In the genomic region with DNA sequence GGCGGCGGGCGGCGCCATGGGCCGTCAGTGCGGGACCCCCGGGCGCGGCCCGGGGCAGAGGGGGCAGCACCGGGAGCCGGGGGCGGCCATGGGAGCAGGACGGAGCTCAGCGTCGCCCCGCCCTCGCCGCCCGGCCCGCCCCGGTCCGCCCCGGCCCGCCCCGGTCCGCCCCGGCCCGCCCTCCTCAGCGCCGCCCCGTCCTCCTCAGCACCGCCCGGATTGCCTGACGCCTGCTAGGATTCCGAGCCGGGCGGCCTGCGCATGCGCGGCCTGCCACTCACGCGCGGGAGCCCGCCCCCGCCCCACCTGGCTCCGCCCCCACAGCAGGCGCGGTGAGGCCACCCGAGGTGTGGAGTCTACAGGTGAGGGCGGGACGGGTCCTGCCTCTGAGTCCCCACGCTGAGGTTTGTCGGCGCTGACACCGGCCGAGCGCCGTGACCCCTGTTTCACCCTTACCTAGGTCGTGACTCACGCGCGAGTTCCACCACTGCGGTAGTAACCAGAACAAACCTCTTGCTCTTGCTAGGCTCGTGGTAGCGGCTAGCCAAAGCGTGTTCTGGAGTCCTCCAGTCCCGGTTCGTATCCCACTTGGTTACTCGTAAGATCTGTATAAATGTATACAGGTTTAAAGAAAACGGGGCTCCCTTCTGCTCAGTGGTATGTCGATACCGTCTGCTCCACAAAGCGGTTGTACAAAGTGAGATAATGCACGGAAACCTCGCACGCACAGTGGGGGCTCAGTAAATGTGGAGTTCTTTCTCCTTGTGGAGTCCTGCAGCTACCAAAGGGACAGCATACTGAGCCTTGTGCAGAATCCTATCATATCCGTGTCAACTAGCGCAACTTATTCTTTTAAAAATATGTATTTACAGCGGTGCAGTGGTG, we compare ENCODE assay signal across 7 mouse cellular contexts. TPM values are rescaled to one million over a fixed set of nuclear protein-coding genes. Genes with fewer than 3 reads are reported as not detected.
A peak's percentile ranks its signal among the peaks of the same experiment; 100 is the strongest.
DNase-seq lines count a peak whose midpoint lies in the region; ATAC-seq and TF ChIP-seq lines count a peak whose summit lies in the region.

Gene Kremen1, minus strand, starts transcription at position 51 of the 885 bp plus-strand sequence.

- no peaks in the 10 kb centered on the region for H3K36me3 ChIP-seq in intestine, postnatal 0 days (ENCODE audit: control insufficient read depth, insufficient read depth)
- H3K36me3 ChIP-seq in midbrain, embryonic 12.5 days: no peaks in the 10 kb centered on the region
- H3K36me3 ChIP-seq in small intestine, adult 2 months (ENCODE audit: control insufficient read depth, insufficient read depth, low read length): no peaks in the 10 kb centered on the region

- peak within 1 kb of the TSS; percentile 96 for H3K4me3 ChIP-seq in intestine, postnatal 0 days (ENCODE audit: low read depth, low read length)
- H3K4me3 ChIP-seq in midbrain, embryonic 12.5 days: peak within 1 kb of the TSS; percentile 83
- peak within 1 kb of the TSS; percentile 87 for H3K4me3 ChIP-seq in small intestine, adult 2 months (ENCODE audit: low read depth, low read length)

- DNase-seq in adrenal gland, adult 8-10 months: peak; percentile 88
- peak; percentile 92 for DNase-seq in embryo, embryonic 9.5 days (ENCODE audit: extremely low spot score)
- no peak for DNase-seq in gonadal fat pad, adult 2 months (ENCODE audit: low read depth)
- peak; percentile 97 for DNase-seq in left cerebral cortex, postnatal 4 days

- intact Hi-C loops in left cerebral cortex, postnatal 4 days (cut with DNase I): no loop called here

- no peaks in the 10 kb centered on the region for H3K27me3 ChIP-seq in intestine, postnatal 0 days (replicated peaks; ENCODE audit: control insufficient read depth, insufficient read depth, low read length)
- H3K27me3 ChIP-seq in midbrain, embryonic 12.5 days: peaks cover 13% of the 10 kb centered on the region
- no peaks in the 10 kb centered on the region for H3K27me3 ChIP-seq in small intestine, adult 2 months (ENCODE audit: control insufficient read depth, insufficient read depth, low read length)

- H3K4me2 ChIP-seq in intestine, postnatal 0 days (replicated peaks; ENCODE audit: low read depth): peak within 1 kb of the TSS; percentile 88
- peak within 1 kb of the TSS; percentile 78 for H3K4me2 ChIP-seq in midbrain, embryonic 12.5 days (replicated peaks)

- no peak for TF ChIP-seq CTCF in intestine, postnatal 0 days (IDR thresholded peaks at IDR 0.05; ENCODE audit: low read depth)
- TF ChIP-seq CTCF in small intestine, adult 2 months (IDR thresholded peaks at IDR 0.05; ENCODE audit: extremely low read depth, insufficient read length, insufficient replicate concordance, low read depth, low read length): no peak

- H3K4me1 ChIP-seq in intestine, postnatal 0 days (replicated peaks; ENCODE audit: control insufficient read depth, insufficient read depth, low read length): no peaks in the 10 kb centered on the region
- peaks cover 17% of the 10 kb centered on the region for H3K4me1 ChIP-seq in midbrain, embryonic 12.5 days
- peaks cover 3% of the 10 kb centered on the region; the same call in 1 of the 2 replicates for H3K4me1 ChIP-seq in small intestine, adult 2 months (ENCODE audit: control insufficient read depth, insufficient read depth, insufficient read length, low read length)

- no peak for TF ChIP-seq POLR2A in small intestine, adult 2 months (IDR thresholded peaks at IDR 0.05; ENCODE audit: low read depth, low read length)

- peak within 1 kb of the TSS; percentile 80 for H3K27ac ChIP-seq in intestine, postnatal 0 days (ENCODE audit: low read depth, low read length)
- H3K27ac ChIP-seq in midbrain, embryonic 12.5 days (replicated peaks): peak within 1 kb of the TSS; percentile 54
- no peak within 1 kb of the TSS for H3K27ac ChIP-seq in small intestine, adult 2 months (ENCODE audit: insufficient read depth, low read depth, low read length)

- no peaks in the 10 kb centered on the region for H3K9me3 ChIP-seq in intestine, postnatal 0 days (ENCODE audit: control insufficient read depth)
- H3K9me3 ChIP-seq in midbrain, embryonic 12.5 days: no peaks in the 10 kb centered on the region

- ATAC-seq in intestine, postnatal 0 days: peak; percentile 98
- peak; percentile 96 for ATAC-seq in midbrain, embryonic 12.5 days (ENCODE audit: low FRiP score, low read depth)

- WGBS in intestine, postnatal 0 days: 3% methylated on average over 49 of the region's 80 CpGs
- WGBS in midbrain, embryonic 12.5 days: 4% methylated on average over 45 of the region's 80 CpGs
- 2% methylated on average over 74 of the region's 80 CpGs for WGBS in small intestine, adult 2 months

- H3K9ac ChIP-seq in intestine, postnatal 0 days (ENCODE audit: low read depth, low read length): peak within 1 kb of the TSS; percentile 96
- peak within 1 kb of the TSS; percentile 86 for H3K9ac ChIP-seq in midbrain, embryonic 12.5 days (replicated peaks)

RNA-seq across cellular contexts. Expression of gene Kremen1, which starts in this region (rescaled TPM):
- 10 to 100 TPM; 20.9 to 30.7 (median 26.3) TPM for total RNA-seq in adrenal gland, adult 8-10 months (2022)
- polyA plus RNA-seq in gonadal fat pad, adult 2 months (2012; rRNA removed): 23.9 and 32.2 TPM in 2 replicates
- 5.7 and 6.6 TPM in 2 replicates for polyA plus RNA-seq in intestine, postnatal 0 days (2015; fragmentation: Nextera tagmentation; extraction: Ambion mirVana)
- total RNA-seq in left cerebral cortex, postnatal 4 days (2021): 1 to 10 TPM; 9.0 to 9.8 TPM
- 12.2 and 13.1 TPM in 2 replicates for polyA plus RNA-seq in midbrain, embryonic 12.5 days (2016; fragmentation: Nextera tagmentation; extraction: Ambion mirVana)
- 5.3 and 7.8 TPM in 2 replicates for polyA plus RNA-seq in small intestine, adult 2 months (2012; rRNA removed)
